Mouse (Mus musculus): ENCODE results near the gene Gas7.

The Gas7 gene

DNA sequence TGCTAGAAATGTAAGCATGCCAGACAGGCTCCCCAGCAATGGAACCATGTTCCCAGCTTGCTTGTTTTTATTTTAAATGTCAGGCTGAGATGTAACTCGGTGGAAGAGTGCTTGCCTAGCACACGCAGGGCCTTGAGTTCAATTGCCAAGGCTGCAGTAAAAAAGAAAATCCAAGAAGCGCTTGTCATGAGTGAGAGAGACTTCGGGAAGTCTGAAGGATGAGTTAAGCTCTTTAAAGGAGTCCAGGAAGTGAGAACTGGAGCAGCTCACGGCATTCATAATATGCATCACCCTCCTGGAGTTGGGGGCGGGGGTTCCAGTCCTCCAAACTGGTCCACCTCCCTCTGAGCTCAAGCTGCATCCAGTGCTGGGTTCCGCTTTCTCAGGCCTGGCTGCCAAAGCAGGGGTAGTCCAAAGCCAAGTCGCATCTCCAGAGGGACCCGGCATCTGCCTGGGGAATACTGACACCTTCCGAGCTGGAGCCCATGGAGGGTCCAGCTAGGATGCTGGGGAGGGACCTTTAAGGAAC, 34.5 kb downstream of the Gas7 start:
- DNase-seq (ENCODE audit: low spot score in 2 of 2) = no peak

DNA sequence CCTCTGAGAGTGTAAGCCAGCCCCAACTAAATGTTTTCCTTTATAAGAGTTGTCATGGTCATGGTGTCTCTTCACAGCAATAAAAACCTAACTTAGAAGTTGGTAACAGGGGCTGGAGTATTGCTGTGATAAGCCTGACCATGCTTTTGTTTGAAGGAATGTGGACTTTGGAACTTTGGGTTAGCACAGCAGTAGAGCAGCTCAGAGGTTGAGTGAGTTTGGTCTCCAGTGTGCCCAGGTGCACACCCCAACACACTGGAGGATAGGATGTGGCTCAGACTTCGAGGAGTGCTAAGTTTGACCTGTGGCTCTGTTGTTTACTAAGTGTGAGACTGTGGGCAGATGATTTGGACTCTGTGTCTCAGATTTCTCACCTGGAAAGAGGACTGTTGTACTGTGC, 41.6 kb downstream of the Gas7 start:
- no peak for DNase-seq (ENCODE audit: low spot score in 2 of 2)

GRCm38 (mm10) chr11:67500115-67500514, 44.9 kb downstream of the Gas7 start:
- no peak for DNase-seq (ENCODE audit: low spot score in 2 of 2)

DNA sequence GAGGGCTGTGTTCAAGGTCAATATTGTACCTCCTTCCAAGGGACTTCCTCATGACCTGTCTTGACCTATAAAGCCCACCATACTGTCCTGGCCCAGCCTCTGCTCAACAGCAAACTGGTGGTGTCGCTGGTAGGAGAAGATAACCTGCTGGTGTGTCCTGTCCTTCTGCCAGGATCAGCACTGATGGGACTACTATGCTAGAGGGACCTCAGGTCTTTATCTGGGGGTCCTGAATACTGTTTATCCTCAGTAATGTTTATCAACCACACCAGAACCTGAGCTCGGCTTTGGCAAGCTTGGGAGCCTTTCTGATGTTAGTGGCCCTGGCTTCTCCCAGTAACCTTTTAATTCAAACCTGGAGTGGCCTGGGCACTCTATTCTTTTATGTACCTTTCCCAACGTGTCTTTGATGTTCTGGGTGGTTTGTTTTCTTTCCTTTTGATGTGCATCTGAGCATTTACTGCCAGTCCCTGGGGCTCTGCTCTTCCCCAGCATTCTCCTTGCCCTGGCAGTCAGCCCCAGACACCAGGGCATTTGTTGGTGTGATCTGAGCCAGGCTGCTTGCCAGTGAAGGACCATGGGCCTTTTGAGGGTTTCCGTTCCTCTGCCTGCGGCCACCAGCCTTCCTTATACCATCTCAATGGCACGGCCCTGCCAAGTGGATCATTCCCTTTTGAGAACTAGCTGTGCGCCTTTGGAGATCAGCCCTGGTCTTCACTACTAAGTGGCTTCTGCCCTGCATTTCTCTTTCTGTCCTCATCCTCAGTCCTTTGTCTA, 46.4 kb downstream of the Gas7 start:
- DNase-seq (ENCODE audit: low spot score in 2 of 2) = no peak

DNA sequence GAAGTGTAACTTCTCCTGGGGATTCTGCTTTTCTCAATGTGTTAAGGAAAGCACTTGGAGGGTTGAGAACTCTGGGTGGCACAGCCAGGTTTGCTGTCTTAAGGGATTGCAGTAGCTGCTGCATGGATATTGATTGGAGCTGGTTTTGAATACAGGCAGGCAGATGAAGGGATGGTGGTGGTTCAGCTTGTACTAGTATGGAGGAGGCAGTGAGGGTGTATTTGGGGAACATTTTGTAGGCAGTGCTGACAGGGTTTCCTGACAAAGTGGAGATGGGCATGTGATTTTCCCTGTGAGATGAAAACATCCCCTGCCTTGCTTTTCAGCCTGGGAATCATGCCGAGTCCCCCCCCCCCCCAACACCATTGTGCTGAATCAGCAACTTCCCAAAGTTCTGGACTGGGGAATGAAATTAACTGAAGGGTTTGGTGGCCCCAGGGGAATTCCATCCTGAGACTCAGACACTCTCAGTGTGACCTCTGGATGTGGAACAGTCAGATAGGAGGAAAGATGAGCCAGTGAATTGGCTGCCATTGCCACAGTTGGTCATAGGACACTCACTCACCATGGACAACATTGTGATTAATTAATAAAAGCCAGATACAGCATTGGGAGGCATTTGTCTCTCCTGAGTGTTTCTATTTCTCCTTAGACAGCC, 54.1 kb downstream of the Gas7 start:
- no peak for DNase-seq (ENCODE audit: low spot score in 2 of 2)

GRCm38 (mm10) chr11:67510831-67511230, 55.6 kb downstream of the Gas7 start:
- no peak for DNase-seq (ENCODE audit: low spot score in 2 of 2)

GRCm38 (mm10) chr11:67513001-67513400, 57.8 kb downstream of the Gas7 start:
- no peak for DNase-seq (ENCODE audit: low spot score in 2 of 2)

DNA sequence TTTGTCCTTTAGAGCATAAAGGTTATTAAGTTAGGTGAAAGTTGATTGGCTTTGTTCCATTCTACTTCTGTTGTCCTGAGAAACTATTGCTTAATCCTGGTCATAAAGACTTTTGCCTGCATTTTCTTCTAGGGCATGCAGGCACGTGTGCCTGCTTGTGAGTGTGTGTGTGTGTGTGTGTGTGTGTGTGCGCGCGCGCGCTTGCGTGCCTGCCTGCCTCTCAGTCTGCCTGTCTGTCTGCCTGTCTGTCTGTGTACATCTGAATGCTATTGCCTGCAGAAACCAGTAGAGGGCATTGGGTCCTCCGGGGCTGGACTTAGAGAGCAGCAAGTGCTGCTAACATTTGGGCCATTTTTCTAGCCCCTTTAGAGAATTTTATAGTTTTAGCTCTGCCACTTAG, 59.2 kb downstream of the Gas7 start:
- no peak for DNase-seq (ENCODE audit: low spot score in 2 of 2)

GRCm38 (mm10) chr11:67515020-67515911, 60.0 kb downstream of the Gas7 start:
- peak in 1 of 2 experiments; percentile 33 for DNase-seq (ENCODE audit: low spot score in 2 of 2)

DNA sequence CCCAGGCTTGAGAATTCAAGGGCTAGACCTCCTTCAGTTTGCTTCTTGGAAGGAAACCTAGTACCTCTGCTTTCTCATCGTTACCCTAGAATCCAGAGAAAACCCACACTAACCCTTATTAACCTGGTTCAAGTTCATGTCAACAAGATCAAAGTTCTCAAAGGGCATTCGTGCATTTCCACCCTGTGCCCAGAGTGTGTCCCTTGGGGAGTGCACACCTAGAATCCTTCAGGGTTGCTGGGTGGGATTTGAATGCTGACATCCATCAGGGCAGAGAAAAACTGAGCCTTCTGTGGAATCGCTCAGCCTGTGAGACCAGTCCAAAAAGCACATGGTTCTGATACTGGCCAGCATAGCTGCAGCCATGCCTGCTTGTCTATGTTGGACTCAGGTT, 60.7 kb downstream of the Gas7 start:
- no peak for DNase-seq (ENCODE audit: low spot score in 2 of 2)

DNA sequence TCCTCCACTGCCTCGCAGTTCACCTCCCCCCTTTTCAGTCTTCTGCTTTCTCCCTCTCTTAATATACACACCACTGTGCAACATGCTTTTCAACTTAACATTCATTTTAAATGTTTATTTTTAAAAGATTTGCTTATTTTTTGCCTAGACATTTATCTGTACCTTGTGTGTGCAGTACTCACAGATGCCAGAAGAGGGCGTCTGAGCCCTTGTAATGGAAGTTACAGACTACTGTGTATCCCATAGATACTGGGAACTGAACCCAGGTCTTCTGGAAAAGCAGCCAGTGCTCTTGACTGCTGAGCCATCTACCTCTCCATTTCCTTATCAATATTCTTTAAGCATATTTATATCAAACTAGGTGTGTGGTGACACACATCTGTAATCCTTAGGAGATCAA, 62.5 kb downstream of the Gas7 start:
- no peak for DNase-seq (ENCODE audit: low spot score in 2 of 2)

DNA sequence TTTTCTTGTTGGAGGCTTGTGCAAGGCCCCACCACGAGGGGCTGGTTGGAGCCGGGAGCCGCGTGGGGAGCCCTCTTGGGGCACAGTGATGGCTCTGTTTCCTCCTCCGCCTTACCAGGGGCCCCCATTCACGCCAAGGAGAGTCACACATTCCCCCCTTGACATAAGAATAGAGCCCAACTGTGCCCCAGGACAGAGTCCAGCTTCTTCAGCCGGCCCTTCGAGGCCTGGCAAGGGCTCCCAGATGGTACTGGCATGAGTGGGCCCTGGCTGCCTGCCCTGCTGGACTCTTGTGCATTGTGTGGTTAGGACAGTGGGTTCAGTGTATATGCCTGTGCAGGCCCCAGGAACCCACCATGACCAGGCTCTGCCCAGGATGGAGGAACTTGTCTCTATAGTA, 63.7 kb downstream of the Gas7 start:
- no peak for DNase-seq (ENCODE audit: low spot score in 2 of 2)

DNA sequence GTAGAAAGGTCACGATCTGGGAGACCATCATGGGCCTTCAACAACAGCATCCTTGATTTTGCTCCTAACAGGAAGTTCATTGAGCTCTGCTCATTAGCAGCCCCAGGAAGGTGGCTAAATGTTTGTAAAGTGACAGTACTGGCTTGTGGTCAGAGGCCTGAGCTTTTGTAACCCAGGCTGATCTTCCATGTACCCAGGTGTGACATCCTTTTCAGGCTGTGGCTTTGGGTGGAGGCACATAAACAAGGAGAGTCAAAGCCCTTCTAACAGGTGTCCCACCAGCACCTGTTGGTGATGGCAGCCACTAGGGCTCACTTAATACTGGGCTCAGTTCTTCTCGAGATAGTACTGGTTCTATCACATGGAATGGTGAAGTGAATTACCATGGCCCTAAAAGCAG, 67.4 kb downstream of the Gas7 start:
- DNase-seq (ENCODE audit: low spot score in 2 of 2) = no peak

DNA sequence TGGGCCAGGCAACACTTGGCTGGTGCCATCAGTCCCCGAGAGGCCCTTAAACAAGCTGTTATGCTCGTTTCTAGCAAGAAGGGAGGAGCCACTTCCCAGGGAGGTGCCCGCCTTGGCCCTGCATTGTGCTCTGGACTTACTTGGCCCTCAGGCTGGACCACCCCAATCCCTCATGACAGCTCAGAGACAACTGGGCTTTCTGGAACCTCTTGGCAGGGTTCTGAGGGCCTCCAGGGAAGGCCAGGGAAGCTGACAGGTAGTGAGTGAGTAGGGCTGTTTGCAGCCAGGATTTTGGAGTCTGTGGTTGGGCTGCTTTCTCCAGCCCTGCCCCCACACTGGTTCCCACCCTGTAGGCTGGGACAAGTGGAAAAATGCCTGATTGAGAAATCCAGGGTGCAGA, 68.6 kb downstream of the Gas7 start:
- DNase-seq (ENCODE audit: low spot score in 2 of 2) = peak; percentile 59 to 65

GRCm38 (mm10) chr11:67524731-67525130, 69.5 kb downstream of the Gas7 start:
- no peak for DNase-seq (ENCODE audit: low spot score in 2 of 2)

GRCm38 (mm10) chr11:67525841-67526240, 70.6 kb downstream of the Gas7 start:
- DNase-seq (ENCODE audit: low spot score in 2 of 2) = no peak

- peak; percentile 68 to 76 for DNase-seq (ENCODE audit: low spot score in 2 of 2)
Observed at GRCm38 (mm10) chr11:67526621-67527545, 71.6 kb downstream of the Gas7 start.

- no peak for DNase-seq (ENCODE audit: low spot score in 2 of 2)
Observed at GRCm38 (mm10) chr11:67531286-67531685, 76.0 kb downstream of the Gas7 start.

DNA sequence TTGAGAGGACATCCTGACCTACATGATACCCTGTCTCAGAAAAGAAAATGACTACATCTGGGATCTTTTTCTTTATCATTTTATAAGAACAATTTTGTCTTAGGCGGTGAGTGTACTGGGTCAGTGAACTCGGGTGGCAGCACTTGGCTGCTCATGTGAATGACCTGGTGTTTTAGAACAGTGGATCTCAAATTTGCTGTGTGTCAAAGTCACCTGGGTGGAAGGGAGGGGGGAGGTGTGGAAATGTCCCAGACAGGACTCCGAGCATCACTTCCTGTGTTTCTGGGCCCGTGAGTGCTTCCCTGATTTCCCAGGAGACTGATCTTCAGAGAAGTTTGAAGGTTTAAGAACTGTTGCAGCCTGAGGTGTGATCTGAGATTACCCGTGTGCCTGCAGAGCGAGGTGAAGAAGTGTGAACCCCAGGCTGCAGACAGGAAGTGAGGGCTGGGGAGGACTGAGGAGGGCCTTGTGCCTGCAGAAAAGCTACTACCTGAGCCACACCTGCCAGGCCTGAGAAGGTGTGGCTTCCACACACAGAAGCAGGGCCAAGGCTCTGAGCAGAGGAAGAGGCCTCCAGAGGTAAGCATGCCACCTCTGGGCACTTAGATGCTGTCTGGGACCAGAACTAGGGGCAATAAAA, 76.8 kb downstream of the Gas7 start:
- no peak for DNase-seq (ENCODE audit: low spot score in 2 of 2)

- no peak for DNase-seq (ENCODE audit: low spot score in 2 of 2)
Observed at GRCm38 (mm10) chr11:67532728-67533127, 77.5 kb downstream of the Gas7 start.

DNA sequence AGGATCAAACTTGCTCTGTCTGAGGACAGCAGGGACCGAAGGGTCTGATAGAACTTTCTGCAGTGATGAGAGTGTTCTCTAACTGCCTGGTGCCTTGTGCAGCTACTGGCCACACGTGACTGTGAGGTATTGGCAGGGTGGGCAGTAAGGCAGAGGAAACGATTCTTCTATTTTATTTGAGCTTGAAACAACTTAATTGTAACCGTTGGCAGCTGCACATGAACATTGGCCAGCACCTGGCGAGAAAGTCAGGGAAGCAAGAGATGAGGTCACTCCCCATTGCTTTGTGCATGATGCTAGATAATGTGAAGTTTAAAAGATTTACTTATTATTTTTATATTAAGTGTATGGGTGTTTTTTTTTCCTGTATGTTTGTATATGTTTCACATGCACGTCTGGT, 77.9 kb downstream of the Gas7 start:
- no peak for DNase-seq (ENCODE audit: low spot score in 2 of 2)
